Mouse (Mus musculus): ENCODE results near the gene Acot12. TPM values are rescaled to one million over a fixed set of nuclear protein-coding genes. Genes with fewer than 3 reads are reported as not detected.

The Acot12 gene
- total and polyA plus RNA-seq, 3 experiments: 0.06 TPM; not detected in 2

DNA sequence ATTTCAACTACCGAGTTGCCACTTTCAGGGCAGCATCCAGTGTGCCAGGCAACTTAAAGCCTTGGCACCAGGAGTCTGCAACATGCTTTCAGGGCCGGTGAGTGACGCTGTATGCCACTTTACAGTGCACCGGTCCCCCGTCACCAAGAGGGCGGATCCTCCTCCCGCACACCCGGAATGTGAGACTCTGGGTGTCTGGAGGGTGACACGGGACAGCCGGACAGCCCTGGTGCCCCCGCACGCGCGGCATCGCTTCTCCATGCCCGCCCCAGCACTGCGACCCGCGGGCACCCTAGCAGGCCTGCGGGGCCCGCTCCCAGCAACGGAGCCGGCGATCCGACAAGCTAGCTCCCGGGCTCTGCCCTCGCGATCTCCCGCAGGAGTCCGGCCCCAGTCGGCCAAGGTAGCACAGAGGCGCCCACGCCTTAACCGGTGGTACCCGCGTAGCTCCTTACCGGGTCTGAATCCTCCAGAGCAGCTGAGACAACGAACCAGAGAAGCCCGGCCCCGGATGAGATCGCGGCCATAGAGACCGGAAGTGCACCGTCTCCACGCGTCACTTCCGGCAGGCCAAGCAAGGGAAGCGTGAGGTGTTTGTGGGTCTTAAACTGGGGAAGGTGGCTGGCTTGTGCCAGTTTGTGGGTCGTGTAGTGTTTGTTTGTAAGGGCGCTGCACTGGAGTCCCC, 66.0 kb downstream of the Acot12 start, which contains the start of gene Zcchc9 (continued):
- TF ChIP-seq MEF2A (IDR thresholded peaks at IDR 0.05; ENCODE audit: extremely low read depth, insufficient replicate concordance, low read depth, low read length, poor library complexity, severe bottlenecking) (no peak), RCOR1 (IDR thresholded peaks at IDR 0.05; ENCODE audit: low read depth, low read length) (no peak), ETS1 (IDR thresholded peaks at IDR 0.05; ENCODE audit: low read depth, low read length) (peak; percentile 22; the same call in 1 of the 2 replicates), NRF1 (IDR thresholded peaks at IDR 0.05; ENCODE audit: insufficient read depth, low read depth, low read length, poor library complexity, severe bottlenecking) (no peak), EP300 (IDR thresholded peaks at IDR 0.05; ENCODE audit: low read depth in 1 of 2, low read length in 2 of 2) (no peak), POLR2AphosphoS2 (IDR thresholded peaks at IDR 0.05; ENCODE audit: low read length) (peak; percentile 90), USF1 (IDR thresholded peaks at IDR 0.05; ENCODE audit: low read depth, low read length) (no peak; the same call in 1 of the 2 replicates), TAL1 (IDR thresholded peaks at IDR 0.05; ENCODE audit: low read length) (no peak), SMC3 (IDR thresholded peaks at IDR 0.05; ENCODE audit: low read depth, low read length) (0 out of 2 replicates have a peak, but pooled peaks have one; percentile 20), CHD1 (IDR thresholded peaks at IDR 0.05; ENCODE audit: low read depth, low read length) (0 out of 2 replicates have a peak, but pooled peaks have one; percentile 73), ZMIZ1 (IDR thresholded peaks at IDR 0.05; ENCODE audit: low read depth, low read length) (peak; percentile 86), BHLHE40 (IDR thresholded peaks at IDR 0.05; ENCODE audit: borderline replicate concordance, low read depth, low read length) (no peak)

DNA sequence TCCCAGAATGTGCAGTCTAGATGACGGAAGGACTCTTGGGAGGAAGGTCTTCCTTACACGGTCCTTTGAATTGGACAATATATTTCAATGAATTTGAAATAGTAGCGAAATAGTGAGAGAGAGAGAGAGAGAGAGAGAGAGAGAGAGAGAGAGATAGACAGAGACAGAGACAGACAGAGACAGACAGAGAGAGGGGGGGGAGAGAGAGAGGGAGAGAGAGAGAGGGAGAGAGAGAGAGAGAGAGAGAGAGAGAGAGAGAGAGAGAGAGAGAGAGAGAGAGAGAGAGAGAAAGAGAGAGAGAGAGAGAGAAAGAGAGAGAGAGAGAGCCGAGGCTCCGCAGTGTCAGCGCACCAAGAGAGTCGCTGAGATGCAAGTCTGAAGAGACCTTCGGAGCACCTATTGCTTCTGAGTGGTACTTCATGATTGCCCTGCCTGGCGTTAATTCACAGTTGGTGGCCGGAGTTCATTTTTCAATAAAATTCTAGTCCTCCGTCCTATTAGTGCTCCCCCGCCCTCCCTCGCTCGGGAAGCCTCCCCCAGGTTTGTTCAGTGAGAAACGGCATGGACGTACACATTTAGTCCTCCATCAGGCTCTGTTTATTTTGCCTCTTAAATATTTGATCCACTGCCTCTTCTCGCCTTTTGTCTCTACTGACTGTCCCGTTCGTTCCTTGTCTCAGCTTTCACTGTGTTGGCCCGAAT, 66.7 kb downstream of the Acot12 start:
- peak overlapping the region; percentile 93 to 96 for H3K4me3 ChIP-seq (ENCODE audit: control insufficient read depth in 1 of 2, insufficient read depth in 1 of 2, low read depth in 2 of 2, low read length in 2 of 2)

DNA sequence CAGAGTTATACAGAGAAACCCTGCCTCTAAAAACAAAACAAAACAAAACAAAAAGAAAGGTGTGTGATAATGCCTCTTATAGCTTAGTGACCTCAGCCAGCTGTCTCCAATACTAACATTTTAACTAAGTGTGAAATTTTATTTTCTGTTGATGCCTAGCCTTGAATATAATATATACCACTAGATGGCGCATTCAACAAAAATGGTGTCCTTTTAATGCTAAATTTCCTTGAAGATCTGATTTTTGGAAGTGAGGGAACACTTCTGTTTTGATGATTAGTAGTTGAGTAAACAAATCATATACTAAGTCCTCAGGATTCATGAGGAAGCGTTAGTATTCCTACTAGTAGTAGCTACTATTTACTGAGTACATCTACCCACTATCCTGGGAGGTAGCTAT, 68.2 kb downstream of the Acot12 start:
- Histone ChIP-seq H3K79me2 (ENCODE audit: control insufficient read depth, insufficient read depth, low read length, poor library complexity) (peaks cover 23% of the 10 kb centered on the region), H3K4me3 (ENCODE audit: control insufficient read depth in 1 of 2, insufficient read depth in 1 of 2, low read depth in 2 of 2, low read length in 2 of 2) (no peak overlapping the region), H3K9me3 (replicated peaks; ENCODE audit: insufficient read depth, low read length) (no peaks in the 10 kb centered on the region), H3K36me3 (ENCODE audit: control insufficient read depth in 1 of 2, insufficient read depth in 2 of 2, low read length in 2 of 2) (peaks cover 6 to 16% of the 10 kb centered on the region in 2 experiments; a peak in 3 of 4 replicates), H3K27me3 (ENCODE audit: control insufficient read depth in 1 of 2, insufficient read depth in 2 of 2, low read length in 2 of 2) (no peaks in the 10 kb centered on the region), H3K4me1 (ENCODE audit: control insufficient read depth in 1 of 2, insufficient read depth in 2 of 2, low read length in 2 of 2) (peaks cover 0 to 6% of the 10 kb centered on the region in 2 experiments; a peak in 1 of 4 replicates), H3K27ac (ENCODE audit: control insufficient read depth, low read depth, low read length) (no peak overlapping the region), H3K9ac (ENCODE audit: control insufficient read depth, low read depth, low read length, poor library complexity, severe bottlenecking) (no peak overlapping the region)
- peak; percentile 74 for DNase-seq (ENCODE audit: low read depth, low spot score)
- peak; percentile 49 for TF ChIP-seq RAD21 (IDR thresholded peaks at IDR 0.05; ENCODE audit: low read depth, low read length)
- TF ChIP-seq RCOR1 (IDR thresholded peaks at IDR 0.05; ENCODE audit: low read depth, low read length): no peak
- peak; percentile 26 to 72 (median 53); a peak in 5 of 6 replicates for TF ChIP-seq CTCF (IDR thresholded peaks at IDR 0.05 in 2 of 3, conservative IDR thresholded peaks at IDR 0.05 in 1 of 3; ENCODE audit: control insufficient read depth in 1 of 3, insufficient read depth in 1 of 3, low read depth in 2 of 3, low read length in 3 of 3, poor library complexity in 1 of 3, severe bottlenecking in 1 of 3)
- TF ChIP-seq USF1 (IDR thresholded peaks at IDR 0.05; ENCODE audit: low read depth, low read length): no peak
- no peak for TF ChIP-seq TCF12 (IDR thresholded peaks at IDR 0.05; ENCODE audit: low read depth, low read length)
- no peak for TF ChIP-seq CHD1 (IDR thresholded peaks at IDR 0.05; ENCODE audit: low read depth, low read length)
- TF ChIP-seq EP300 (IDR thresholded peaks at IDR 0.05; ENCODE audit: low read depth in 1 of 2, low read length in 2 of 2): no peak
- TF ChIP-seq MYB (IDR thresholded peaks at IDR 0.05; ENCODE audit: low read depth, low read length): no peak
- no peak for TF ChIP-seq GATA1 (IDR thresholded peaks at IDR 0.05; ENCODE audit: low read depth, low read length)
- TF ChIP-seq USF2 (IDR thresholded peaks at IDR 0.05; ENCODE audit: borderline replicate concordance in 1 of 2, insufficient read depth in 1 of 2, low read depth in 1 of 2, low read length in 2 of 2): no peak
- TF ChIP-seq JUND (IDR thresholded peaks at IDR 0.05; ENCODE audit: low read depth, low read length): no peak
- TF ChIP-seq GABPA (IDR thresholded peaks at IDR 0.05; ENCODE audit: low read depth, low read length): no peak
- peak; percentile 30; the same call in 1 of the 2 replicates for TF ChIP-seq ZC3H11A (IDR thresholded peaks at IDR 0.05; ENCODE audit: low read depth, low read length)
- peak; percentile 51; the same call in 1 of the 2 replicates for TF ChIP-seq SIN3A (IDR thresholded peaks at IDR 0.05; ENCODE audit: low read length)
- TF ChIP-seq SMC3 (IDR thresholded peaks at IDR 0.05; ENCODE audit: low read depth, low read length): peak; percentile 68
- TF ChIP-seq HCFC1 (IDR thresholded peaks at IDR 0.05; ENCODE audit: low read depth, low read length): peak; percentile 31; the same call in 1 of the 2 replicates
- no peak for TF ChIP-seq E2F4 (IDR thresholded peaks at IDR 0.05; ENCODE audit: borderline replicate concordance, low read depth, low read length)

More for the DNA sequence above, 66.7 kb downstream of the Acot12 start:
- Histone ChIP-seq H3K9me3 (replicated peaks; ENCODE audit: insufficient read depth, low read length) (no peaks in the 10 kb centered on the region), H3K27ac (ENCODE audit: control insufficient read depth, low read depth, low read length) (peak overlapping the region; percentile 99), H3K27me3 (ENCODE audit: control insufficient read depth in 1 of 2, insufficient read depth in 2 of 2, low read length in 2 of 2) (no peaks in the 10 kb centered on the region), H3K9ac (ENCODE audit: control insufficient read depth, low read depth, low read length, poor library complexity, severe bottlenecking) (peak overlapping the region; percentile 95), H3K79me2 (ENCODE audit: control insufficient read depth, insufficient read depth, low read length, poor library complexity) (peaks cover 26% of the 10 kb centered on the region), H3K36me3 (ENCODE audit: control insufficient read depth in 1 of 2, insufficient read depth in 2 of 2, low read length in 2 of 2) (peaks cover 10 to 18% of the 10 kb centered on the region in 2 experiments; a peak in 3 of 4 replicates), H3K4me1 (ENCODE audit: control insufficient read depth in 1 of 2, insufficient read depth in 2 of 2, low read length in 2 of 2) (peaks cover 0 to 5% of the 10 kb centered on the region in 2 experiments; a peak in 1 of 4 replicates)
- TF ChIP-seq GABPA (IDR thresholded peaks at IDR 0.05; ENCODE audit: low read depth, low read length) (no peak), JUND (IDR thresholded peaks at IDR 0.05; ENCODE audit: low read depth, low read length) (peak; percentile 96)
- DNase-seq (ENCODE audit: low read depth, low spot score): peak; percentile 67

Data from MEL (cell line).